Mouse (Mus musculus) midbrain, embryonic 15.5 days (tissue): ENCODE results near the gene Atp5h. TPM values are rescaled to one million over a fixed set of nuclear protein-coding genes. Genes with fewer than 3 reads are reported as not detected.

ENCODE experiments used
- ATAC-seq: fragments of 200-750 bp; cut with Nextera tagmentation; replicated peaks from 2 replicates; pipeline ENCODE4 v1.8.0; 2017; ENCODE audit warnings: moderate TSS enrichment
- H3K27ac ChIP-seq: fragments of 300-500 bp; sonication (generic); 2 replicates; pipeline ENCODE4 v1.5.1; 2015; ENCODE audit warnings: mild to moderate bottlenecking, inconsistent platforms
- H3K27me3 ChIP-seq: fragments of 300-500 bp; sonication (generic); replicated peaks from 2 replicates; pipeline ENCODE4 v1.6.1; 2015; ENCODE audit warnings: inconsistent platforms
- H3K36me3 ChIP-seq: fragments of 300-500 bp; sonication (generic); replicated peaks from 2 replicates; pipeline ENCODE4 v1.6.1; 2015; ENCODE audit warnings: inconsistent platforms
- H3K4me1 ChIP-seq: fragments of 300-500 bp; sonication (generic); 2 replicates; pipeline ENCODE4 v1.6.1; 2015; ENCODE audit warnings: inconsistent platforms
- H3K4me2 ChIP-seq: fragments of 300-500 bp; sonication (generic); 2 replicates; pipeline ENCODE4 v1.6.1; 2015; ENCODE audit warnings: inconsistent platforms, mild to moderate bottlenecking, moderate library complexity
- H3K4me3 ChIP-seq: fragments of 300-500 bp; sonication (generic); 2 replicates; pipeline ENCODE4 v1.5.1; 2015; ENCODE audit warnings: mild to moderate bottlenecking, inconsistent platforms
- H3K9ac ChIP-seq: fragments of 300-500 bp; sonication (generic); 2 replicates; pipeline ENCODE4 v1.6.1; 2015; ENCODE audit warnings: mild to moderate bottlenecking, inconsistent platforms
- H3K9me3 ChIP-seq: fragments of 300-500 bp; sonication (generic); 2 replicates; pipeline ENCODE4 v1.6.1; 2016; ENCODE audit warnings: inconsistent platforms
- WGBS: fragments of 180-500 bp; shearing (Covaris S2); methylation state at CpG from one replicate; pipeline ENCODE4 v1.1.7; 2015; ENCODE audit warnings: mixed read lengths; 5-methylcytosine and 5-hydroxymethylcytosine counted together
- microRNA-seq: library from miRNA; unstranded; fragments of <30 nt; microRNA quantifications from one replicate; pipeline ENCODE4, GENCODE M21; 2016
- polyA plus RNA-seq: library from polyadenylated mRNA; unstranded; fragments of >200 nt; fragmentation: Nextera tagmentation; extraction: Ambion mirVana; gene quantifications from 2 replicates; pipeline ENCODE4 v1.2.1, GENCODE M21; 2015

Atp5h gene
- polyA plus RNA-seq, 1 experiment from 2014 or later = 789 TPM

GRCm38 (mm10) chr11:115371354-115371753, 48.4 kb downstream of the Atp5h start:
- Histone ChIP-seq H3K9ac (no peak overlapping the region), H3K4me1 (peaks cover 20% of the 10 kb centered on the region), H3K9me3 (no peaks in the 10 kb centered on the region), H3K4me2 (no peak overlapping the region), H3K27ac (no peak overlapping the region), H3K4me3 (no peak overlapping the region), H3K27me3 (peaks cover 6% of the 10 kb centered on the region; the same call in 1 of the 2 replicates), H3K36me3 (no peaks in the 10 kb centered on the region)
- WGBS = 76% methylated on average over 8 of the region's 8 CpGs
- ATAC-seq = no peak

GRCm38 (mm10) chr11:115370368-115370767, 49.4 kb downstream of the Atp5h start:
- Histone ChIP-seq H3K27me3 (peaks cover 6% of the 10 kb centered on the region; the same call in 1 of the 2 replicates), H3K4me2 (no peak overlapping the region), H3K4me1 (peaks cover 30% of the 10 kb centered on the region), H3K9me3 (no peaks in the 10 kb centered on the region), H3K9ac (no peak overlapping the region), H3K27ac (no peak overlapping the region), H3K4me3 (no peak overlapping the region), H3K36me3 (no peaks in the 10 kb centered on the region)
- 65% methylated on average over 7 of the region's 7 CpGs for WGBS
- ATAC-seq = no peak

- Histone ChIP-seq H3K4me1 (peaks cover 30% of the 10 kb centered on the region), H3K4me3 (peak within 1 kb of the TSS; percentile 63), H3K27ac (peak within 1 kb of the TSS; percentile 87), H3K36me3 (no peaks in the 10 kb centered on the region), H3K27me3 (0 out of 2 replicates have a peak, but pooled peaks cover 6% of the 10 kb centered on the region), H3K4me2 (peak within 1 kb of the TSS; percentile 84), H3K9me3 (no peaks in the 10 kb centered on the region), H3K9ac (peak within 1 kb of the TSS; percentile 80)
- ATAC-seq = peak; percentile 77
- under 1% methylated on average over 39 of the region's 39 CpGs for WGBS
Observed at GRCm38 (mm10) chr11:115367395-115367944, 52.3 kb downstream of the Atp5h start, which contains the start of gene Hid1. Gene Hid1 (minus strand): TSS chr11:115367756.

GRCm38 (mm10) chr11:115366706-115367394, 52.9 kb downstream of the Atp5h start:
- WGBS = under 1% methylated on average over 28 of the region's 28 CpGs
- ATAC-seq = peak; percentile 76
- Histone ChIP-seq H3K27ac (peak overlapping the region; percentile 87), H3K9ac (peak overlapping the region; percentile 80), H3K27me3 (0 out of 2 replicates have a peak, but pooled peaks cover 6% of the 10 kb centered on the region), H3K9me3 (no peaks in the 10 kb centered on the region), H3K4me1 (peaks cover 30% of the 10 kb centered on the region), H3K4me3 (peak overlapping the region; percentile 63), H3K36me3 (no peaks in the 10 kb centered on the region), H3K4me2 (peak overlapping the region; percentile 84)

GRCm38 (mm10) chr11:115366039-115366705, 53.6 kb downstream of the Atp5h start:
- H3K27me3 ChIP-seq = 0 out of 2 replicates have a peak, but pooled peaks cover 6% of the 10 kb centered on the region
- H3K27ac ChIP-seq = peak overlapping the region; percentile 87
- ATAC-seq = peak; percentile 35
- peak overlapping the region; percentile 84 for H3K4me2 ChIP-seq
- peak overlapping the region; percentile 7; the same call in 1 of the 2 replicates for H3K9ac ChIP-seq
- WGBS = 46% methylated on average over 7 of the region's 7 CpGs
- no peaks in the 10 kb centered on the region; the same call in 1 of the 2 replicates for H3K36me3 ChIP-seq
- no peaks in the 10 kb centered on the region for H3K9me3 ChIP-seq
- peak overlapping the region; percentile 63 for H3K4me3 ChIP-seq
- peaks cover 30% of the 10 kb centered on the region for H3K4me1 ChIP-seq

Small RNAs within 50 kb of the gene (microRNA-seq; reads per million reads assigned to microRNA genes)
- gene Mir3968 = not detected

Other genes with a start within 250 kb of the Atp5h start
- 12.6 and 15.3 TPM in 2 replicates for gene Tmem104, start 232.5 kb downstream of the Atp5h start, polyA plus RNA-seq
- 22.5 and 25.5 TPM in 2 replicates for gene Nat9, start 232.1 kb downstream of the Atp5h start, polyA plus RNA-seq
- 0.21 and 0.26 TPM in 2 replicates for gene Grin2c, start 152.7 kb downstream of the Atp5h start, polyA plus RNA-seq
- gene Fdxr, start 142.9 kb downstream of the Atp5h start, polyA plus RNA-seq = 21.5 and 22.1 TPM in 2 replicates
- 0.96 and 1.0 TPM in 2 replicates for gene Fads6, start 122.3 kb downstream of the Atp5h start, polyA plus RNA-seq
- 0.17 TPM in 1 of 2 replicates, not detected in the other for gene Otop2, start 112.8 kb downstream of the Atp5h start, polyA plus RNA-seq
- gene Ush1g, start 97.9 kb downstream of the Atp5h start, polyA plus RNA-seq = 0.09 and 0.18 TPM in 2 replicates
- gene Otop3, start 85.2 kb downstream of the Atp5h start, polyA plus RNA-seq = 0.75 and 0.90 TPM in 2 replicates
- gene Hid1, start 52.2 kb downstream of the Atp5h start, polyA plus RNA-seq = 67.0 and 67.2 TPM in 2 replicates
- 26.9 and 27.3 TPM in 2 replicates for gene Cdr2l, start 38.0 kb downstream of the Atp5h start, polyA plus RNA-seq
- gene Mrpl58, start 16.2 kb downstream of the Atp5h start, polyA plus RNA-seq = 182 and 191 TPM in 2 replicates
- 32.3 and 34.8 TPM in 2 replicates for gene Kctd2, start 166 bp upstream of the Atp5h start, polyA plus RNA-seq
- gene Trim80, start 20.6 kb upstream of the Atp5h start, polyA plus RNA-seq = not detected in 2 replicates
- gene Slc16a5, start 42.5 kb upstream of the Atp5h start, polyA plus RNA-seq = 0.09 and 0.42 TPM in 2 replicates
- gene Armc7, start 55.7 kb upstream of the Atp5h start, polyA plus RNA-seq = 20.6 and 20.9 TPM in 2 replicates
- gene Nt5c, start 71.9 kb upstream of the Atp5h start, polyA plus RNA-seq = 98.4 and 108 TPM in 2 replicates
- 1,600 and 1,616 TPM in 2 replicates for gene Jpt1, start 94.4 kb upstream of the Atp5h start, polyA plus RNA-seq
- gene Sumo2, start 116.3 kb upstream of the Atp5h start, polyA plus RNA-seq = 990 and 1,015 TPM in 2 replicates
- 106 and 118 TPM in 2 replicates for gene Nup85, start 144.5 kb upstream of the Atp5h start, polyA plus RNA-seq
- 70.0 and 74.3 TPM in 2 replicates for gene Mrps7, start 184.0 kb upstream of the Atp5h start, polyA plus RNA-seq
- gene Gga3, start 184.1 kb upstream of the Atp5h start, polyA plus RNA-seq = 37.5 and 38.1 TPM in 2 replicates
- gene Mif4gd, start 193.0 kb upstream of the Atp5h start, polyA plus RNA-seq = 11.2 and 12.9 TPM in 2 replicates
- gene Slc25a19, start 208.3 kb upstream of the Atp5h start, polyA plus RNA-seq = 43.5 and 44.5 TPM in 2 replicates